Mouse (Mus musculus) layer of hippocampus, adult 11-12 months (tissue): Measurements from ENCODE around the gene Erich4.

Source experiments
- DNase-seq: peaks from one replicate; pipeline ENCODE4 v3.0.0; 2022; ENCODE audit warnings: low spot score

Gene Erich4

DNA sequence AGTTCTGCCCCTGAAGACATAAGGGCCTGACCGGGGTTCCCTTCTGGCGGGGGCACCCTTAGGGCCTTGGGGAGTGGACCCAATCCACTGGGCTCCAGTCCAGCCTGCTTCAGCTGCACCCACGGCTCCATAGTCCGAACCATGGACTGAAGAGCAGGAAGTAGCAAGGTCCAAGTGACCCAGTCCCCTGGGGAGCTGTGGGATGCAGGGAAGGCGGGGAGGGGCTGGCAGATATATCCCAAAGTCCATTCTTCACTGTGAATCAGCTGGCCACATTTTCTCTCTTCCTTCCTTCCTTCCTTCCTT is at the start of gene Erich4:
Erich4 (minus strand) TSS at position 187 of the 306 bp plus-strand sequence.
- no peak for DNase-seq

GRCm38 (mm10) chr7:25658657-25659472 is 43.2 kb upstream of the Erich4 start, which contains the start of the genes Bckdha and Exosc5:
TSS of gene Bckdha (minus strand) at chr7:25658981.
TSS of gene Exosc5 (plus strand) at chr7:25659164.
- DNase-seq = peak; percentile 100

DNA sequence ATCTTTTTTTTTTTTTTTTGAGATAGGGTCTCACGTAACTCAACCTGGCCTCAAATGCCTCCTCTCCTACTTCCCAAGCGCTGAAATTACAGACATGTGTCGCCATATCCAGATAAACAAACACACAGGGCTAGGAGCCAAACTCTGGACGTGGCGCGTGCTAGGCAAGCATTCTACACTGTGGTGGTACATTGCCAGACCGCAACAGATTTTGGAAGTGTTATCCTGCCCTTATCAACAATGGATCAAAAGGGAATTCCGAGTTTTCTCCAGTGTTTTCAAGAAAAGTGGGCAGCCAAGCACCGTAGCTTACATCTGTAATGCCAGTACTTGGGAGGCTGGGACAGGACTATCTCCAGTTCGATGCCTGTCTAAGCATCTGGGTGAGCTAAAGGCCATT is 42.1 kb upstream of the Erich4 start:
- DNase-seq = no peak

- DNase-seq = no peak
Observed at GRCm38 (mm10) chr7:25655601-25656428, 40.1 kb upstream of the Erich4 start.

- no peak for DNase-seq
Observed at GRCm38 (mm10) chr7:25652244-25652759, 36.6 kb upstream of the Erich4 start.

- DNase-seq = no peak
Observed at GRCm38 (mm10) chr7:25651281-25651680, 35.6 kb upstream of the Erich4 start.

DNA sequence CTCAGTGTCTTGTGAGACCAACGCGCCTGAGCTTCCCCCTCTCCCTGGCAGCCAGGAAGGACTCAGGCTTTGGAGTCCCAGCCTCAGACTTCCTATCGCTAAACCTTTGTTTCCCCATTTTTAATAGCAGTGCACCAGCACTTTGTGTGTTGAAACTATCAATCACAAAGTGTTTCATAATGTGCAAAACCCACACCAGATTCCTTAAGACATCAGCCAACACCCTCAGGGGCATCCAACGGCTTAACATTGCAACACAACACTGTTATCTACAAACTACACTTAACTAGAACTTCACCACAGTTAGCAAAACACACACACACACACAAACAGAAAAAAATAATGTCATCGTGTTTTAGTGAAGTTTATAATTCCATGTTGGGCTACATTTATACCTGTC is 34.1 kb upstream of the Erich4 start:
- DNase-seq = no peak

- no peak for DNase-seq
Observed at GRCm38 (mm10) chr7:25647574-25648123, 32.0 kb upstream of the Erich4 start.

GRCm38 (mm10) chr7:25645074-25645473 is 29.4 kb upstream of the Erich4 start:
- DNase-seq = no peak

- no peak for DNase-seq
Observed at GRCm38 (mm10) chr7:25644631-25645030, 28.9 kb upstream of the Erich4 start.

DNA sequence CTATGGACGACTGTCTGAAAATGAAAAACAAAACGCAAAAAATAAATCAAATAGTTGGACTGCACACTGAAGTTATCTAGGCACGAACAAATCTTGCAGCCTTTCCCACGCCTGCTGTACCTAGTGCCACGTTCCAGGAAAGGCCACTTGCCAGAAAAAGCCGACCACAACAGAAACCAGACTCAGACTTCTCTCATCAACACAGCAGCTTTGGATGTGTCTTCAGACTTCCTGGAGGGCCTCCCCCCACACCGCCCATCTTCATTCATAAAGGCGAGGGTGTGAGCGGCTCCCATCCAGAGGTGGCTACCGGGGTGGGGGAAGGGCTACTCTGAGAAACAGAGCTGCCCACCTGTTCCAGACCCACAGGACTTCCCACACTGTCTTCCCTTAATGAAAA is 28.4 kb upstream of the Erich4 start:
- no peak for DNase-seq

- no peak for DNase-seq
Observed at GRCm38 (mm10) chr7:25639754-25640153, 24.1 kb upstream of the Erich4 start.

GRCm38 (mm10) chr7:25637099-25637498 is 21.4 kb upstream of the Erich4 start:
- no peak for DNase-seq

DNA sequence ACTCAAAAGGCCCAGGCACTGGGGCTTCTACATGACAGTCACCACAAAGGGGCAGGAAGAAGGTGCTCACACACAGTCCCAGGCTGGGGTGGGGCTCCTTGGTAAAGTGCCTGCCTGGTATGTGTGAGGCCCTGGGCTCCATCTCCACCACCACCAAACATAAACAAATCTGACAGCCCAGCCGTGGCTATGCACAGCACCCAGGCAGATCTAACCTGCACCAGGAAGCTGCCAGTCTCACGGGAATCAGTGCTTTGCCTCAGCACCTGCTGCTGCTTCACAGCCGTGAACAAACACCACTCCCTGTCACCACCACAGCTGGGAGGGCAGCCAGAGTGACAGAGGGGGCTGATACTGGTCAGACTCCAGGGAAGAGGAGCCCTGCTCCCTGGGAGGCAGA is 20.7 kb upstream of the Erich4 start:
- DNase-seq = no peak

DNA sequence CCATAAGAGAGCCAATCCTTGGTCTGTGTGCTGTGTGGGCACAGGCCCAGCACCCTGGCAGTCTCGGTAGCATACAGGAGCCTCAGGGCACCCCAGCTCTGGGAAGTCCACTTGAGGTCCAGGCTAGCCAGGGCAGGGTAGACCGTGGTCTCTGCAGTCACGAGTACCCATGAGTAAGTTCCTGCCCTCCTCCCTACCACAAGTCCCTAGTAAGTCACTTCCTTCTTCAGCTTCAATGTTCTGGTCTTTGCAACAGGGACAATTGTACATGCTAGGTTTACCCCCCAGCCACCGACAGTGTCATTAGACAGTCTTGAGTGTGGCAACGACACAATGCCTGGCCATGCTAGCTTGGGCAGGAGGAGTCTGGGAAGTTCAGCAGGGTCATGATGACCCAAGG is 17.0 kb upstream of the Erich4 start:
- DNase-seq = no peak

GRCm38 (mm10) chr7:25628323-25628620 is 12.6 kb upstream of the Erich4 start:
- no peak for DNase-seq

GRCm38 (mm10) chr7:25627431-25628322 is 12.0 kb upstream of the Erich4 start:
- DNase-seq = no peak

GRCm38 (mm10) chr7:25626509-25627430 is 11.1 kb upstream of the Erich4 start, which contains the start of gene B3gnt8:
TSS of gene B3gnt8 (plus strand) at chr7:25626654.
- DNase-seq = no peak

DNA sequence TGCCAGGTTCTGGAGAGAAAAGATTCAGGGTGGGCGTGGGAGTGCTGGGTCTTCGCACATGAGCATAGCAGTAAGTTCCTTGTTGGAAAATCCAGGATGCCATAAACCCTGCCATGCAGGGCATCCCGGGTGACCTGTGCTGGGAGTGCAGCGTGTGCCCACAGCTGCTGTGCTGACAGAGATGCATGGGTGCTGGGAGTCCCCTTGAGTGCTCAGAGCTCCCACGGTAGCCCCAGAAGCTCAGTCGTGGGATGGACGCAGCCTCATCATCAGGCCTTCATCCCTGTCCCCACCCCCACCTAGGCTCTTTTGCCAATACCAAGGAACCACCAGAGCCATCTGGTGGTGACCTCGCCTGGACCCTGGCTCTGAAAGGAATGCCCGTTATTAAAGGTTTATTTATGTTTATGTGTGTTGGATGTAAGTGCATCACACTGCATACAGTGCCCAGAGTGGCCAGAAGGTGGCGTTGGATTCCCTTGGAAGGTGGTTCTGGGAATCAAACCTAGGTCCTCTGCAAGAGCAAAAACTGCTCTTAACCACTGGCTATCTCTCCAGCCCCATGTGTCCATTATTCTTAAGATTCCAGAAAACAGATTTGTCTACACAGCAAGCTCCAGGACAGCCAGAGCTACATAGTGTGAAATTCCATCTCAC is 10.0 kb upstream of the Erich4 start:
- no peak for DNase-seq

- no peak for DNase-seq
Observed at GRCm38 (mm10) chr7:25624851-25625250, 9.2 kb upstream of the Erich4 start.
